Mouse (Mus musculus): ENCODE data around the gene Atxn7l2.

Gene Atxn7l2

GRCm38 (mm10) chr3:108180514-108180913, 30.2 kb downstream of the Atxn7l2 start:
- DNase-seq (ENCODE audit: low read depth, low spot score) = no peak

- DNase-seq (ENCODE audit: low read depth, low spot score) = no peak
Observed at GRCm38 (mm10) chr3:108178756-108179715, 31.7 kb downstream of the Atxn7l2 start.

- no peak for DNase-seq (ENCODE audit: low read depth, low spot score)
Observed at GRCm38 (mm10) chr3:108174672-108175531, 35.8 kb downstream of the Atxn7l2 start.

GRCm38 (mm10) chr3:108169199-108169598, 41.5 kb downstream of the Atxn7l2 start:
- no peak for DNase-seq (ENCODE audit: low read depth, low spot score)

GRCm38 (mm10) chr3:108167499-108167898, 43.2 kb downstream of the Atxn7l2 start:
- no peak for DNase-seq (ENCODE audit: low read depth, low spot score)

- DNase-seq (ENCODE audit: low read depth, low spot score) = peak; percentile 20
Observed at GRCm38 (mm10) chr3:108166486-108167211, 44.1 kb downstream of the Atxn7l2 start.

GRCm38 (mm10) chr3:108165532-108166315, 45.0 kb downstream of the Atxn7l2 start:
- peak; percentile 25 for DNase-seq (ENCODE audit: low read depth, low spot score)

- DNase-seq (ENCODE audit: low read depth, low spot score) = peak; percentile 77
Observed at GRCm38 (mm10) chr3:108164807-108165206, 45.9 kb downstream of the Atxn7l2 start.

- no peak for DNase-seq (ENCODE audit: low read depth, low spot score)
Observed at GRCm38 (mm10) chr3:108164091-108164490, 46.6 kb downstream of the Atxn7l2 start.

- DNase-seq (ENCODE audit: low read depth, low spot score) = no peak
Observed at GRCm38 (mm10) chr3:108158383-108159037, 52.2 kb downstream of the Atxn7l2 start.

- DNase-seq (ENCODE audit: low read depth, low spot score) = no peak
Observed at GRCm38 (mm10) chr3:108154656-108155055, 56.1 kb downstream of the Atxn7l2 start, which contains the start of gene Gpr61. TSS of gene Gpr61 (minus strand) at chr3:108154882.

GRCm38 (mm10) chr3:108152290-108152689, 58.4 kb downstream of the Atxn7l2 start:
- no peak for DNase-seq (ENCODE audit: low read depth, low spot score)

Data from ES-CJ7 (cell line).